Mouse (Mus musculus) v-Abl transformed pro-B cells (cell line): ENCODE measurements around the gene Pard3.

ENCODE experiments used
- in situ Hi-C, 2 experiments: fragments of 400-800 bp; cut with MboI; formaldehyde crosslinking; loops; one replicate each; pipeline ENCODE4 v1.15.1; 2025; ENCODE audit not compliant: unreplicated experiment in 2 of 2

Gene Pard3

GRCm38 (mm10) chr8:127128781-127129396 is 65.2 kb downstream of the Pard3 start:
- in situ Hi-C loops: loop anchor here in 1 of 2 experiments (25.0 kb wide), 1 partner anchor 642 kb away; the partner anchor contains the start of gene Tarbp1

DNA sequence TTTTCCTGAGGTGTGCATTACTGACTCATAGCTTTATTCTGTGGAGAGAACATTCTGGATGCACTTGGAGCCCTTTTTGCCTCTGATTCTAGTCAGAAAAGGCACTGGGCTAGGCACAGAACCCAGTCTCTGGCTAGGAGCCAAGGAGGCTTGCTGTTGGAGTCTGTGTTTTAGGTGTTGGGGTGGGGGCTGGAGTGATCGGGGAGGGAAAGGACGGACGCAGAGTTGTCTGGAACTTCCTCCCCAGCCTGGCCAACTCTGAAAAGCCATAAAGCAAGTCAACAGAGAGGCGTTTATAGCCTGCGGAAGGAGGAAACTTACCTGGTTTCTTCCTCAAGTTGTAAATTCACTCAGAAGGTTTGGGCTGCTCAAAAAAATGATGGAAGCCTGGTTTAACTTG is 70.6 kb downstream of the Pard3 start:
- in situ Hi-C loops: loop anchor here in 1 of 2 experiments (25.0 kb wide), 1 partner anchor 647 kb away; the partner anchor contains the start of gene Tarbp1

- in situ Hi-C loops: loop anchor here in 1 of 2 experiments (25.0 kb wide), 1 partner anchor 649 kb away; the partner anchor contains the start of gene Tarbp1
Measured at GRCm38 (mm10) chr8:127136201-127136600, 72.5 kb downstream of the Pard3 start.

- in situ Hi-C loops: loop anchor here in 1 of 2 experiments (25.0 kb wide), 1 partner anchor 649 kb away; the partner anchor contains the start of gene Tarbp1
Measured at GRCm38 (mm10) chr8:127136781-127137180, 73.1 kb downstream of the Pard3 start.

- in situ Hi-C loops: loop anchor here in 1 of 2 experiments (25.0 kb wide), 1 partner anchor 652 kb away; the partner anchor contains the start of gene Tarbp1
Measured at GRCm38 (mm10) chr8:127139154-127139553, 75.5 kb downstream of the Pard3 start.

- in situ Hi-C loops: loop anchor here in 1 of 2 experiments (10.0 to 25.0 kb wide), 2 partner anchors 156 to 654 kb away; partner anchors contain the start of gene Tarbp1
Measured at GRCm38 (mm10) chr8:127140945-127141344, 77.3 kb downstream of the Pard3 start.

DNA sequence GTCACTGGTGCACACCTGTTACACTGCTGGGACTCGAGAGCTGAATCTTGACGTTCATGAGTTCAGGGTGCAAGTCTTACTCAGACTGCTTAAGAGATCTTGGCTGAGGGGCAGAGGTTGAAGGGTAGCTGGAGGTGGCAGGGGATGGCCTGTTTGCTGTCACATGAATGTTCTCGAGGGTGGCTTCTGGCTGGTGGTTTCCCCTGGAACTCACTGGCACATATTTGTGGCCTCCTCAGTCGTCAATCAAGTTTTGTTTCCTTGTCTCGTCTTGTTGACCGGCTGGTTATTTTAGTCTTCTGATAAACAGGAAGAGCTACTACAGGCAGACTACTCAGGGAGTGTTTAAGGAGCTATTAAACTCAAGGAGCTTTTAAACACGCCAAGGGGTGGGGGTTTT is 79.9 kb downstream of the Pard3 start:
- in situ Hi-C loops: loop anchor here in 1 of 2 experiments (10.0 to 25.0 kb wide), 2 partner anchors 159 to 656 kb away; partner anchors contain the start of gene Tarbp1

DNA sequence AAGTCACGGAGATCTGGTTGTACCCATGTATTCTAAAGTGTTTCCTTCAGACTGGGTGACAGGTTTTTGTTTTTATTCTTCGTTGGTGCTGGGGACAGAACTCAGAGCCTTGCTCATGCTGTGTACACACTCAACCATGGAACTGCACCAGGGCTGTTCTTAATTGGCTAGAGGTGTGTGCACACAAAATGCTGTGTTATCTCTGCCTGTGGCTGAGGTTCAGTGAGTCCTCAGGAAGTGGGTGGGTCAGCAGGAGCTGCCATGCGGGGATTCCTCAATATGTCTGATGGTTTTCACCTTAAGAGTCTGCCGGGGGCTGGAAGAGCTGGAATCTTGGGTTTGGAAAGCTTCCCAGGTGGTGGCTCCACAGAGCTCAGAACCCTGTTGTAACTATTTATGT is 80.9 kb downstream of the Pard3 start:
- in situ Hi-C loops: loop anchor here in 1 of 2 experiments (10.0 to 25.0 kb wide), 2 partner anchors 160 to 657 kb away; partner anchors contain the start of gene Tarbp1

- in situ Hi-C loops: loop anchor here in 1 of 2 experiments (10.0 to 25.0 kb wide), 2 partner anchors 160 to 658 kb away; partner anchors contain the start of gene Tarbp1
Measured at GRCm38 (mm10) chr8:127145135-127145534, 81.4 kb downstream of the Pard3 start.

- in situ Hi-C loops: loop anchor here in 1 of 2 experiments (10.0 to 25.0 kb wide), 2 partner anchors 161 to 659 kb away; partner anchors contain the start of gene Tarbp1
Measured at GRCm38 (mm10) chr8:127146055-127146454, 82.4 kb downstream of the Pard3 start.

GRCm38 (mm10) chr8:127148821-127149220 is 85.1 kb downstream of the Pard3 start:
- in situ Hi-C loops: loop anchor here in 1 of 2 experiments (10.0 to 25.0 kb wide), 2 partner anchors 164 to 662 kb away; partner anchors contain the start of gene Tarbp1

DNA sequence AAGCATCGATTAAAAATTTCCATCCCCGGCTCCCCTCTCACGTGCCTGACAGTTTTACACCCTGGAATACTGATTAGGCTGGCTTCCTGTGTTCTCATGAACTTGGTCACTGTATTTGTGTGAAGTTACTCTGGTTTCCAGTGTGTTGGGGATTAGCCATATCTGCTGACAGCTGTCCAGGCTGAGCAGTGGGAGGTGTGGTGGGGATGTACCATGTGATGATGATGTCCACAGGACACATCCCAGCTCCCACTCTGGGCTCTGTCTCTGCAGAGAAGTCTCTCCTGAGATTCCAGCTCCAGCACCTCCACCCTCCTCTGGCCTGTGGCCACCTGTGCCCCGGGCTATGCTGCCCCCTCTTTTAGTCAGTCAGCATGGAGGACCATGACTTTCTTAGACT is 87.0 kb downstream of the Pard3 start:
- in situ Hi-C loops: no loop called here

GRCm38 (mm10) chr8:127151706-127152105 is 88.0 kb downstream of the Pard3 start:
- in situ Hi-C loops: no loop called here

DNA sequence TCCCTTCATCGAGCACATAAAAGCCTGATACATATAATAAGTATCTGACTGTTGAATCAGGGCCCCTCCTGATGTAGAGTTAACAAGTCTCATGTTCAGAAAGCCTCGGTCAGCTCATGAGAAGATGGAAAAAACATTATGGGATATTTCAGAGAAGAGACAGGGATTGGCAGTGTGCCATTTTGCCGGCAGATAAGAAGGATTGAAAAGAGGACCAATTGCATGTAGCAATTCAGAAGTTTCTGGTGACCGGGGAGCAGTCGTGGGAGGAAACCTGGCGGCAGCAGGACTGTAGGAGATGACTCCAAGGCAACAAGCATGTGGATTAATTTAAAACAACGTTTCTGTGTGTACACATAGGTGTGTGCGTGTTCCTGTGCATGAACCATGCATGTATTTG is 93.4 kb downstream of the Pard3 start:
- in situ Hi-C loops: no loop called here

DNA sequence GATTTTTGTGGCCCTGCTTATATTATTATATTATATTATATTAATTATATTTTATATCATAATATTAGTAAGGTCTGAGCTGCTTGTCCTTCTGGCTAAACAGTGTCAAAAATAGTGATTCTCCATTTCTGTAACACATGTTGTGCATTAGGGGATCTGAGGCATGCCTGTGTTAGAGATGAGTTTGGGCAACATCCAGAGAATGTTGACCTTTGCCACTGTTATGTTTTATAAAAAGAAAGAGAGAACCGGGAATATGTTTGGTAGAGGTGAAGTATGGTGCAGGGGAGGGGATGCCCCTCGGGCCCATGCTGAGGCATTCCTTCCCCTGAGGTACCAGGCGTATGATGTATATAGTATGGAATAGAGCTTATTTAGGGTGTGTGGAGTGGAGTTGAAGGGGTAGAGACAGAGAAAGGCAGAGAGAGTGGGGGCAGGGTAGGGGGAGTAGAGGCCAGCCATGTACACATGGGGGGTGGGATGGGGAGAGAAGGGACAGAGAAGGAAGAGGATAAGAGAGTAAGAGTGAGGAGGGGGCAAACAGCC is 95.8 kb downstream of the Pard3 start:
- in situ Hi-C loops: no loop called here

DNA sequence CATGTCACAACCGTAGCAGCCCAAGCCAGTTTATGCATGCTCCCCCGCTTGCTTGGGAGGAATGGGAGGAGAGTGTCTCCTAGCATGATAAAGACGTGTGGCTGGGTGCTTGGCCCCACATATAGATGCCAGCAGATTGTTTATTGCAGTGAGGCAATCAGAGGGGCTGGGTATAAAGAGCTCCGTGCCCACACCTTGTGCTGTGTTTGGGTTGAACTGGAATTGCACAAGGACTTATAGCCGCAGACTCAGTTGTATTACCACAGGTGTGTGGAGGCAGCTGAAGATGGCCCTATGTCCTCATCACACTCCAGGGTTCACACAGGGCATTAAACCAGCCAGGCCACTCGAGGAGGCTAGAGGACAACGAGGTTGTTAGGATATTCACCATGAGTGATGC is 98.2 kb downstream of the Pard3 start:
- in situ Hi-C loops: no loop called here

GRCm38 (mm10) chr8:127162821-127163220 is 99.1 kb downstream of the Pard3 start:
- in situ Hi-C loops: no loop called here

GRCm38 (mm10) chr8:127164326-127165280 is 100.9 kb downstream of the Pard3 start:
- in situ Hi-C loops: no loop called here

DNA sequence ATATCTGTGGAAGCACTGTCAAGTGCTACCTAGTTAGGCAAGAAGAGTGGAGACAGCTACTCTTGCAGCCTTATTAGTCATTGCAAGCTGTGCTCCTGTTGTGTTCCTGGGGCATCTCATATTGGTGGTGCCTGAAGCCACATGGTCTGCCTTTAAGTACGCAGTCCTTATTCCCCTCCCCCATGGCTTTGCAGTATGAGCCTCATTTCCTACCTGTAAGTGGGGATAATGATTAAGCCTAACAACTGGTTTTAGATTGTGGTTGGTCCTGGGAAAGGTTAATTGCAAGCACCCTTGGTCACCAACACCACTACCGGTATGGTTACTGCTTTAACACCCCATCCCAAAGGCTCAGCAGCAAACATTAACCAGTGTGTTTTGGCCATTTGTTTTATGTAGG is 104.8 kb downstream of the Pard3 start:
- in situ Hi-C loops: no loop called here

GRCm38 (mm10) chr8:127169361-127169760 is 105.7 kb downstream of the Pard3 start:
- in situ Hi-C loops: no loop called here
